Mouse (Mus musculus) heart, adult 8-10 months (tissue): ENCODE results near the gene Ctf1. TPM values are rescaled to one million over a fixed set of nuclear protein-coding genes. Genes with fewer than 3 reads are reported as not detected.

Experiments
- DNase-seq: peaks from one replicate; pipeline ENCODE4 v3.0.0; 2022; ENCODE audit warnings: low spot score
- total RNA-seq, 4 experiments: library from RNA; stranded (reverse); gene quantifications; 2 replicates each; pipeline ENCODE4 v1.2.4; 2022

Gene Ctf1
- 10 to 100 TPM in 3 of 4 experiments, 1 to 10 TPM in 1; 9.4 to 12.3 (median 10.2) TPM for total RNA-seq

DNA sequence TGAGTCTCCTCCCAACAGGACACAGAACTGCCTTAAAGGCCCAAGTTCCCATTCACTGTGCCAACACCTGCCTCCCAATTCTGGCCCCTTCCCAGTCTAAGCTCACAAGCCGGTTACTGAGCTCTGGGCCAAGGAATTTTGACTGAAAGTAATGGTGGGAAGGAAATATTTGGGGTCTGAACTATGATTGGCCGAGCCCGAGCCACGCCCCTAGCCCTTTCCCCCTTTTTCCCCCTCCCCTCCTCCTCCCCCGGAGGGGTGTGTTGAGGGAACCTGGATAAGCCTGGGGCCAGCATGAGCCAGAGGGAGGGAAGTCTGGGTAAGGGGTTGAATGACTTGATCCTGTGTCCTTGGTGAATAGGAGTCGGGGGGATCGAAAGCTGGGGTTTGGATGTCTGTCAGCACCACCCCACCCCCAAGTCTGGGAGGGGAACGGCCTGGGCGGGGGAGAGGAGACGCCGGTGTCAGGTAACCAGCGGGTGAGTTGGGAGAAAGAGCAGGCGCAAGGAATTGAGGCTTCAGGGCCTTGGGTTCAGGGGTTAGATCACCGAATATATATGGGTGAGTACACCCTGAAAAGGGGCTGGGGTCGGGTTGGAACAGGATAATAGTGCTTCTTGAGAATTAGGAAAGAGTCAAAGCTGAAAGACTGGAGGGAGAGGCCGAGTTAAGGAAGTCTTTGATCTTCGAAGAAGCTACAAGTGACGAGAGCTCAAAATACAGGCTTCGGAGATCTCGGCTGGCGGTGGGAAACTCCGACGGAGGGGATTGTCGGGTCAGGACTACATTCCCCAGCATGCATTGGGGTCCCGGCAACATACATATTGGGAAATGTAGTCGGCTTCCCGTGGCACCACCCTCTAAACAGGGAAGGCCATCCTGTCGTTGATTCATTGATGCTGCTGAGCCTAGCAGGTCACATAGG is at the start of gene Ctf1:
Ctf1 (plus strand) TSS at position 276 of the 925 bp plus-strand sequence.
- peak; percentile 79 for DNase-seq

DNA sequence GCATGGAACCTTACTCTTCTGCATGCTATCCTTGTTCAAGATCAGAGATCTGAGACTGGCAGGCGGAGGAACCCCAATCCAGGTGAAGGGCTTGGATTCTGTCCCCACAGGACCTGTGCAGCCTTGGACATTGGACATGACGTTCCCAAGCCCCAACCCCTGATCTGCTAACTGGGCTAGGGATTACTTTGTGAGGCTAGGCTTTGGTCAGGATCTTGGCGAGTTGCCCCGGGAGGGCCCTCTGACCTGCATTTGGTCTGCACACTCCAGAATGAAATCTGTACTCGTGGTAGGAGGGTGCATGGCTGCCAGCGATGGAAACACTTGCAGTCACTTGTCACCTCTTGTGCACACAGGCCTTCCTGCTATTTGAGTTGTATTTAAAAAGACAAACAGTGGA is 49.6 kb upstream of the Ctf1 start:
- no peak for DNase-seq

DNA sequence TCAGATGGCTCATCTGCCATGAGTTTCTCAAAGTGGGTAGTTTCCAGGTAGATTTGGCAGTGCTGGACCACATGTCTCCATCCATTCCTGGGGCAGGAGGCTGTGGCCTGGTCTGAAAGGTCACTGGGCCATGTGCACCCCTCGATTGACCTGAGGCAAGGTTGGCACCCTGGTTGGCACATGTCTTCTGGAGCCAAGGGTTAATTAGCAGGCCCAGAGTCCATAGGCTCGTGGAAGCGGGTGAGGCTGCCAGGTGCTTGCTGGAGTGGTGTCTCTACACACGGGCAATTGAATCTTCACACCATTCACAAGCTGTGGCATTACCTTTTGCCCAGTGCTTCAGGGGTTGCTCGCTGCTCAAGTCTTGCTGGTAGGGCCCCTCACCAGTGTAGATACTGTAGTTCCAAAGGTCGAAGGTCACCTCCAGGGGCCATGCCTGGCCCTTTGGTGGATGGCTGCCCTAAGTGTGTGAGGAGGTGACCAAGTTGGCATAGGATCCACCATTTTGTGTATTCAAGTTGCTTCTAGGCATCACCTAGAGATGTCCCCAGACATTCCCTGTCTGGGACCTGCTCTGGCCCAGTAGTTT is 46.4 kb upstream of the Ctf1 start:
- DNase-seq, result no peak

DNA sequence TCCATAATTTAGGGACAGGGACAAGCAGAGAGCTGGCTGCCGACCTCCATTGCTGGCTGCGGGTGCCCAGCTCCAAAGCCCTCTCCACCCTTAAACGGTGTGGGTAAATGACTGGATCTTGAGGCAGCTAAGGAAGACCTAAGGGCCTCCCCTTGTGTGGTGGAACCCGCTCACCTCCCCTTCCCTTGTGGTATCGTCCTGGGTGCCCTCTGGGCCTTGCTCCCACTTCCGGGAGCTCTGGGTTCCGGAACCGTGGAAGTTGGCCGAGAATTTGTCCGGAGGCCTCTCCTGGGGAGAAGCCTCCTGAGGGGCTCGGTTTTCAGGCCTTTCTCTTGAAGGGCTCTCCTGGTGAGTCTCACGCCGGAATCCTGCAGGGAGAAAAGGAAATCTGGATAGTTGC is 45.9 kb upstream of the Ctf1 start:
- no peak for DNase-seq

DNA sequence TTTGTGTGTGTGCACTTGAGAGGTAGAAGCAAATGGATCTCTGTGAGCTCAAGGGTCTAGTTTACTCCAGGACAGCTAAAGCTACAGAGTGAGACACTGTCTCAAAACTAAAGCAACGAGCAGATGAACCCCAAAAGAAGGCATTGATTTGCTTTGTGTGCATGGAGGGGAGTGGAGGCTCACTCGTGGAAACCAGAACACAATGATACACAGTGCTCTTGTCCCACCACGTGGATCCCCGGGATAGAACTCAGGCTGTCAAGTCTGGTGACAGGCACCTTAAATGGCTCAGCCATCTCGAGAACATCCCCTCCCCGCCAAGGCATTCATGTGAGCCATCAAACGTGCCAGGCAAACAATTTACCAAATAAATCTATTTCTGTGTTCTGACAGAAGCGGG is 45.4 kb upstream of the Ctf1 start:
- DNase-seq, result no peak

DNA sequence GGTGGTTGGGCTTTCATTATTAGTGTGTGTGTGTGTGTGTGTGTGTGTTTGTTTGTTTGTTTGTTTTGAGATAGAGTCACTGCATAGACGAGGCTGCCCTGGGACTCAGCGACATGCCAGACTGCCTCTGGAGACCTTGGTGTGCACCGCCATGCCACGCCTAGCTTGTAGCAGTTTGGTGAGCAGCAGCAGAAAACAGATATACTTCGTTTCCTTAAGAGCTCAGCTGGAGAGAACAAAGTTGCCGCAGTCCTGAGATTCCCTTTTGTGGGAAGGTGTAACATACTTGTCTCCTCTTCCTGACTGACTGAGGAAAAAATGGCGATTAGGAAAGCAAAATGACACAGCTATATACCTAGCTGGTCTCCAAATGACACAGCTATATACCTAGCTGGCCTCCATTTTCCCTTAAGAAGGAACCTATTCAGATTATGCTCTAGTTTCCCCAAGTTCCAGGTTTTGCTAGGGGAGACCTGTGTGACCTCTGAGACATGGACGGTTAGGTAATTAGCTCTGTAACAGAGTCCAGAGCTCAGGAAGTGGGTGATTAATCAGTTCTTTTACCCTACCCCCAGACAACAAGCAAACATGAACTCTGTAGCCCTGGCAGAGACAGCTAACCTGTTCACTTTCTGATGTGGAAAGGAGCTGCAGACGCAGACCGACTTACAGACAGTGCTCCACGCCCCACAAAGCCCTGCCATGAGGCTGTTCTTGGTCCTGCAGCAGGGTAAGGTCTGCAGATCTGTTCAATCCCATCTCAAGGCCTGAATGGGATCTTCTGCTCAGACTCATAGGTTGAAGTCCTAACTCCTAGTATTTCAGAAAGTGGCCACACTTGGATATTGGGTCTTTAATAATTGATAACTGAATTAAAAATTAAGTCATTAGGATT is 40.4 kb upstream of the Ctf1 start:
- DNase-seq, result no peak

DNA sequence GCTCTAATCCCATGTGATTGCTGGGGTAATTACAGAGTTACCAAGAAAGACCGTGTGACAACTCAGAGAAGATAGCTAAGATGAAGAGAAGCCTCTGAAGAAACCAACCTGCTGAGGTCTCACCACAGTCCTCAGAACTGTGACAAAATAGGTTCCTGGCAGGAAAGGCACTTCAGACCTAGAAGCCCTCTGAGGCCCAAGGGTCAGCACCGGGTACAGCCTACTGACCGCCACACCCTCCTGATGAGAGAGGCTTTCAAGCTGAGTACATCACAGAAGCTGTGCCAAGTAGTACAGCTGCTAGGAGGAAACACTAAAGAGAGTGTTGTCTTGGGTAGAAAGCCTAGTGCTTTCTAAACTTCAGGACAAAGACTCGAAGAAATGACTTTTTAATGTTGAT is 39.8 kb upstream of the Ctf1 start:
- DNase-seq, result no peak

DNA sequence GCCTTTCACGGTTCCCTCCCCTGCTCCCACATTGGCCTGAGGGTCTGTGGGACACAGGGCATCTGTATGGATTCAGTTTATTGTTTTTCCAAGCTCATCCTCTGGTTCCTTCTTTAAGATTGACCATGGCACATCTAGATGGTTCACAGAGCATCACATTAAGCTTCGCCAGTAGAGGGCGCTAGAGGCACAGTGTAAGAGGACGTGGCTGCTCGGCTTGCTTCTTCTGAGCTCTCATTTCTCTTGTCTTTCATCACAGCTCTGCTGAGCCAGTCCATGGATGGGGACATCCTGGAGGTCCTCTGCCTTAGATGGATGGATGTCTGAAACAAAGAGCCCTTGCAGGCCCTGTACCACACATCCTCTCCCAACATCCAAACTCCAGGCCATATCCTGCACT is 37.6 kb upstream of the Ctf1 start:
- DNase-seq, result peak; percentile 83

DNA sequence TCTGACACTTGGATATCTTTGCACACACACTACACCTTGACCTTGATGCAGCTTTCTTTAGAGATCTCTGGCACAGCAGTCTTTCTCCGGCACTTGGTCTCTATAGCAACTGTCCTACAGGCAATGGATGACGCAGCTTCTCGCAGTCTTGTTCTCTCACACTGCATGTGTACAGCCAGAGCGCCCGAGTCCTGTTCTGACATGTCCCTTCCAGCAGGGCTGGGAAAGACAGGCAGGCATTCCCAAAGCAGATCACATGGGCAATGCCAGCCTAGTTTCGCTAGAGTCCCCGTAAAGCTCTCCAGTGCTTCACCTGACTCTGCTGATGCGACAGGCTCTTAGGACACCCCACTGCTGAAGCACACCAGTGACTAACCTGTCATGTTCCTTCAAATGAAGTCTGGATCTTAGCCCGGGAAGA is 37.1 kb upstream of the Ctf1 start:
- no peak for DNase-seq

DNA sequence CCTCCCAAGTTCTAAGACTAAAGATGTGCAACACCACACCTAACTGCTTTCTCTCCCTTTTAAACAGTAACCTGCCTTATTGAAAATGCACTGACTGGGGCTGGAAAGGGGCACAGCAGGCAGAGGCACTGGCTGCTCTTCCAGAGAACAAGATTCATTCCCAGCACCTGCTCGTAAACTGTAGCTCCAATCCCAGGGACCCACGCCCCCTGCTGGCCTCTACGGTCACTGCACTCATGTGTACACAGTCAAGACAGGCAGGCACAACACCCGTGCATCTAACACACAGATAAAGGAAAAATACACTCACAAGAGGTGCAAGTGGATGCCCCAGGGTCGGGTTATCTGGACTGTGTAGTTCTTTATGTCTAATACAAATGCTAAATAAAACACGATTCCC is 35.5 kb upstream of the Ctf1 start:
- no peak for DNase-seq

DNA sequence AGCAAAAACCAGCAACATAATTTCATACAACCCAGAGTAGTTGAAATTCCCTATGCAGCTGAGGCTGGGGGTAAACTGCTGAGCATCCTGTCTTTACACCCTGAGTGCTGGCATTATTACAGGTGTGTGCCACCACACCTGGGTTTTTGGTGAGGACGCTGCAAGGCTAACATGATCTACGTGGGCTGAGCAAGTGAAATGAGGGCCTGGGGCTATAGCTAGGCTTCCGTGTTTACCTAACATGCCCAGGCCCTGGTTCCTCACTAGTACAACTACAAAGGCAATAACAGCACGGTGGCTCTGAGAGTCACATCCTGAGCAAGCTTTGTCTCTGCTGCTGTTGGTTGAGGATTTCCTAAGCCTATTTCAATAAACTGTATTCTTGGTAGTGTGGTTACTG is 34.9 kb upstream of the Ctf1 start:
- DNase-seq, result no peak

DNA sequence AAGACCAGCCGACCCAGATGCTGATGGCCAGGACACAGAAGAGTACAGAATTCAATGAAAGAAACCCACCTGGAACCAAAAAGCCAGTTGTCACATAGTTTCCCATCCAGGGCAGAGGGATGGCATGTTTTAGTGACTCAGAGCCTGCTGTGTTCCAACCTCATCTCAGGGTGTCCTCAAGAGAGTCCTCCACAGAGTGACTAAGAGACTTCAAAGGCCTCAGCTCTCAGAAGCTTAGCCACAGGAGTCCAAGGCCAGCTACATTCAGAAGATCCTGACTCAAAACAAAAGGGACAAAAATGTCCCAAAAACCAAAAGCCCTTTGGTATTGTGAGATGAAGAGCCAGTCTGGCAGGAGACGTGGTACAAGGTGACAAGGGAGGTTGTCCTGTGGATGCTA is 33.7 kb upstream of the Ctf1 start:
- no peak for DNase-seq

DNA sequence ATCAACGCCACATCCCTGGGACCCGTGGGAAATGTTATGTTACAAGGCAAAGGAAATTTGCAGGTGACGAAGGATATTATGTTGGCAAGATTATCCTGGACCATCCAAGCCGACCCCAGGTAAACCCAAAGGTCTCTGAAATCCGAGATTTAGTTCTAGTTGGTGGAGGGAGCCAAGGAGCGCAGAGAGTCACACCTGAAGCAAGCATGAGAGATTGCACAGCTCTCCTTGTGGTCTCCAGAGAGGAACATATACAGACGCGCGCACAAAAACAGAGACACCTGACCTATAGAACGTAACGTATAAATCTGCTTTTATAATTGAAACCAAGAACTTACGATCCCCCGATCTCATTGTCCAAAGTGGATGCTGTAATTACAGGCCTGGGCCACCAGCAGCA is 32.0 kb upstream of the Ctf1 start:
- DNase-seq, result no peak

DNA sequence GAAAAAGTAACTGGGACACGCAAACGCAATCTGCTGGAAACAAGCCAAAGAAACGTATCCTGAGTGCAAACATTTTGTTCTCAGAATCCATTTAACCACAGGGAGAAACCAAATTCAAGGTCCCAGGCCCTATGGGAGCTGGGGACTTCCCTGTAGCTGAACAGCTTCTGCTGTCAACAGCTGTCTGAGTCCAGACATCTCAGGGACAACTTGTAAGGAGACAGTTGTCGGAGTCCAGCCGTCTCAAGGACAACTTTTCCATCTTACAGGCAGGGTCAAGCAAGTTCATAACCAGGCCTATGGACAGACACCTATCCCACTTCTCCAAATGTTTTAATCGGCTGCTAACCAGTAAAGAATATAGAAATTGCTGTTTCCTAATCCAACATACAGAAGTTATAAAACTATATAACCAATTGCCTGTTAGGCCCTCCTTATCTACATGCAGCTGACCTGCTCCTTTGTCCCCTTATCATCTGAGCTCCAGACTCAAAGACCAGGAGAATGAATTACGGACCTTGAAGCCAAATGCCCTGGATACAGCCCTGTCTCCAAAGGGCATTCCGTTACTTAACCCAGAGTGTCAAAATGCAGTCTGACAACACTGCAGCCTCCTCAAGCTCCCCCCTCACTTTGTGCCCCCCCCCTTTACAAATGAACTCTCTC is 30.5 kb upstream of the Ctf1 start:
- DNase-seq, result no peak

DNA sequence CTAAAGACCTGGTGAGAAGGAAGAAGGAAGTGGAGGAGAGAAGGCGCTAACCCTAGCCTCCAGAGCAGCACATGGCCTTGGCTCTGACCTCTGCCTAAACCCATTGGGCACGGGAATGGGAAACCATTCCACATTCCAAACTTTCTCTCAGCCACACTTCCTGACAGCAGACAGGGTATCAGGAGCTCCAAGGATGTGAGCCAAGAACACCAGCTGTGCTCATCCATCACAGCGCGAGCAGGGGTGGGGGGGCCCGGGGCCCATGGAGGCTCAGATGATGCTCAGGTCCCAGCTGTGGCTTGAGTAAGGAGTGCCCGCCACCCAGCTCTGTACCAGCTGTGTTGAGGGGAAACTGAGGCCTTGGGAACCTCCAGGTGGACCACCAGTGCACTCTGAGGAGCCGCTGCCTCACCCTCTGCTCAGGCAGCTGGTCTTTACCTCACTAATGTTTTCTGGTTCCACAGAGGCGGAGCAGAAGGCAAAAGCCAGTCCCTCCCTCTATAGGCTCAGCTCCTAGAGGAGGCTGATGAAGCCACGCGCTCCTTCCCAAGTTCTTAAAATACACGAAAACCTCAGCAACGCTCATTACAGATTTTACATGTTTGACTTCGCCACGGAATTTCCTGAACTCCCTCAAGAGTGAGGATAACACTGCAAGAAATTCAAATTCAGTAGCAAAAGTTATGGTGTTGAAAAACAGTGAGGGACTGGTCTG is 27.1 kb upstream of the Ctf1 start:
- DNase-seq, result no peak

DNA sequence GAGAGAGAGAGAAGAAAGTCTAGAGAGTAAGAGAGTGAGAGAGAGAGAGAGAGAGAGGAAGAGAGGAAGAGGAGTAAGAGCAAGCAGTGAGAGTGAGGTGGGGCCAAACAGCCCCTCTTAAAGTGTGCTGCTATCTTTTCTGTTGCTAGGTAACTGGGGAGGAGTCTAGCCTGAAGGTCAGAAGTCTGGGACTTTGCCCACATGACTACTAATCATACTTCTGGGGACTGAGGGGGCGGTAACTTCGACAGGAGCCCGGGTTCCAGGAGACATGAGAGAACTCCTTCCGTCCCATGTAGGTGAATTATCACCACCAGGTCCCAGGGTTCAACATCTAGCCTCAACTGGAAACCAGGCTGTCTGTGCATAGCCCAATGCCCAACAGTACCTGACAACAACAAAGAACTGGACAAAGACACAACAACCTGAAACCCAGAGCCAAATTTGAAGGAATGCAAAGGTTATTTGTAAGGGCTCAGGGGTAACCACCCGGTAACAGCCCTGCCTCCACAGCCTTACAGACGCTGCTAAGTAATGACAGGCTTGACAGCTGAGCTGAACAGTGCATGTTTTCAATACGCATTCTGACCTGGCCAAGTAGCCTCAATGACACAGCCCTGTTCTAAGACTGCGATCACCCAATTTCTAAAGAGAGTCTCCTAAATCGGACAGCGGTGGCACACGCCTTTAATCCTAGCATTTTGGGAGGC is 25.6 kb upstream of the Ctf1 start:
- DNase-seq, result no peak

DNA sequence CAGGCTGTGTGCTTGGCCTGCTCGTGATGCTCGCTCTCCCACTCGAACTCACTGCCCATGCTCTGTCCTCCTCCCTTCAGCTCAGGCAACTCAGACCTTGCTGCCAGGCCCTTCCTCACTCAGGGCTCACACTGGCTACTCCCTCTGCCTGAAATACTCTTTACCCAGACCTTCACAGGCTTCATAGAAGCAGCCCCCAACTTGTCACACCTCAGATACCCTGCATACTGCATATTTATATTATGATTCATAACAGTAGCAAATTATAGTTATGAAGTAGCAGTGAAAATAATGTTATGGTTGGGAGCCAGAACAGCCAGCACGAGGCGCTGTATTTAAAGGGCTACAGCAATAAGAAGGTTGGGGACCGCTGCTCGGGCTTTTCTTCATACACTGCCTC is 23.6 kb upstream of the Ctf1 start:
- no peak for DNase-seq

DNA sequence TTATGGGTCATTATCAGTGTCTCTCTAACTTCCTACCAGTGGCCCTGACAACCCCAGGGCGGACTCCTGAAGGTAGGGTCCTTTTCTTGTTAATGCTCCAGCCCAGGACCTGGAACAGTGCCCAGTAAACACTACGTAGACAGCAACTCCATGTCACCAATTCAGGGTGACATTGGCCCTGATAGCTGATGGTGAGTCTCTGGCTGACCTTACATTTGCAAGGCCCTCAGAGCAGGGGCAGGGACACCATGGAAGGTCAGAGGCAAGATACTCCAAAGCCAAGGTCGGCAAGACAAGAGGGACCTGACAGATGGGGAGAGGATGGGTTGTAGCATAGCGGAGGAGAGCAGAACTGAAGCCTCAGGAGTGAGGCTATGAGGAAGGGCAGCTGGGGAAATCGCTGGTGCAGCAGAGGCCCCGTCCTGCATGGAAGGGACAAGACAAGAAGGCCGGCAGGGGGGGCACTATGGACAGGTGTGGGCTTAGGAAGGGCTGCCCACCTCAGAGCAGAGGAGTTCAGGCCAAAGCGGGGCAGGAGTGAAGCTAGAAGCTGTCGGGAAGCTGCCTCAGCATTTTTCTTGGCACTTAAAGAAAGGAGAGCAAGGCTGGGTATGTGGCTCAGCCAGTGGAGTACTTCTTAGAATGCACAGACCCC is 22.8 kb upstream of the Ctf1 start:
- DNase-seq, result no peak

DNA sequence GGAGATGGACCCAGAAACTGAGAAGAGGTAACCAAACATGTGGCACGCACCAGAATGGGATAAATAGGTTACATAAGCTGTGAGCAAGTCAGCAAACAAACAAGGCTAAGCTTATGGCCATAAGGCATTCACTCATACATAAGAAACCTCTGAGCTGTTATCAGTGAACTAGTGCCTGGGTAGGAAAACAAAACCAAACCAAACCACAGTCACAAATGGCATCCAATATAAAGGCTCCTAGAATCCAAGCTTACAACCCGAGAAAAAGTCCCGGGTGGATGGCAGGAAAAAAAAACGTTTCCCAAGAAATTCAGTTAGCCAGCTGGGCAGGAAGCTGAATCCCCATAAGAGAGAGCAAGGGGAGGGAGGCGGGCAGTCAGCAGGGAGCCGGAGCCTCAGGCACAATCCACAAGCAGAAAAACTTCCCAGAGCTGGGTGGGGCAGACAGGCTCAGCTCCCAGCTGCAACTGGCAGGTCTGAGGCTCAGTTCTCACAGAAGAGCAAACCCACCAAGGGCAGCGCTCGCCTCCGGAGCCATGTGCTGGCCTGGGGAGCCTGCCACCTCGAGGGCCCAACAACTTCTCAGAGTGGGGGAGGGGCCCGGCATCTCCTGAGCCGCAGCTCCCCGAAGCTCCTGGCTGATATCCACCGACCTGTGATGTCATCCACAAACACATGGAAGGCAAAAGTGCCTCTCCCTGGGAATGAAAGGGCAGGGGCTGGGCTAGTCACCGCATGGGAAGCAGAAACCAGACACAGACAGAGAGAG is 21.1 kb upstream of the Ctf1 start:
- peak; percentile 88 for DNase-seq
